Mouse (Mus musculus): ENCODE data around the gene Cep164.

Gene Cep164

DNA sequence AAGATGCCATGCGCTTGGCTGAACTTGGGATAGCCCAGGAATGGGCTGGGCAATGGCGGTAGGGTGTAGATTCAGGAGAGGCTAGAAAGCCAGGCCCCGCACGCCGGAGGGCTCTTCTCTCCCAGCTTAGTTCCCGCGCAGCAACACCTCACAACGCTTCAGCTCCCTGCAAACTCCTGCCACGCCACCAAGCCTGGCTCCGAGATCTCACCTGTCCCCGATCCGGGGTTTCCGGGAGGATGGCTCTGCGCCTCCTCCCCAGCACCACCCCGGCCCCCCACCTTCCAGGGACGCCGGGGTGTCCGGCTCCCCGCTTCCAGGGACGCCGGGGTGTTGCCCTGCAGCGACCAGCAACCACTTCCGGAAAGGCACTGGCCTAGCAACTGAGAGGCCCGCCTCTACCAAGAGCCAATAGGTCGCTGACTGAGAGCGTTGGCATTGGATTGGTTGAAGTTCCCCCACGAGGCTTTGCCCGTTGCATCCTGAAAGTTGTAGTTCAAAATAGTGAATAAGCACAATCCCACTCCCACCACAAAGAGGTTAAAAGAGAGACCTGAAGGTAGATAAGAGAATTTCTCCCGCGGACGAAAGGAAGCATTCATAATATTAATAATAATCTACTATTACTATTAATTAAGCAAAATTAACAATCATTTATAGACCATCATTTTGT is at the start of gene Cep164:
Gene Cep164 (minus strand): TSS at position 401 of the 673 bp plus-strand sequence.
- DNase-seq (ENCODE audit: low read depth), result peak; percentile 88

DNA sequence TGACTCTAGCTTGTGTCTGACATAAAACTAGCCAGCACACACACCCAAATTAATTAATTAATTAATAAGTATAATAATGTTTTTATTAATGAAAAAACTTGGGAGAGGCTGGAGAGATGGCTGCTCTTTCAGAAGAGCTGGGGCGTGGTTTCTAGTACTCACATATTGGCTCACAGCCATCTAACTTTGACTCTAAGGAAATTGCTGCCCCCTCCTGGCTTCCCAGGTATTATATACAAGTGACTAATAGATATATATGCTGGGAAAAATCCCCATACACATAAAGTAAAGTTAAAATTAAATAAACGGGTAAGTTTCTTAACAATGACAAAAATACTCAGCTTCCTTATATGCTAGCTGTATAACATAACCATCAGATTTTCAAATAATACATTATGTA is 49.4 kb upstream of the Cep164 start:
- peak; percentile 77 for DNase-seq (ENCODE audit: low read depth)

GRCm38 (mm10) chr9:45870265-45870664 is 41.8 kb upstream of the Cep164 start:
- no peak for DNase-seq (ENCODE audit: low read depth)

- no peak for DNase-seq (ENCODE audit: low read depth)
Measured at GRCm38 (mm10) chr9:45869181-45869580, 40.7 kb upstream of the Cep164 start.

DNA sequence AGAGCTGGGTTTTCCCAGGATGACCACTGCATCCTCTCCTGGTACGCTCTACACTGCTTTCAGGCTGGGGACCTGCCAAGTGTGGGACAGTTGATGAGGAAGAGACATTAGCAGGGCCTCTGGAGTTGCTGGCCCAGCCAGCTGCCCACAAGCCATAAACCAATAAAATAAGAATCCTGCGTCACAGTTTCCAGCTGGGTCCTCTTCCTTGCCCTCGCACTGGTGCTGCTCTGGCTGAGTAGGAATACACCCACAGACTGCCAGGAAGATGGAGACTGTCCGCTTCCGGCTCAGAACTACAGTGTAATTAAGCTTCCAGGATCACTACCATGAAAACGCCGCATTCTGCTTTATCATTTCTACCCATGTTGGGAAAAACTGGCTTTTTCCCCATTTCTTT is 33.3 kb upstream of the Cep164 start:
- no peak for DNase-seq (ENCODE audit: low read depth)

GRCm38 (mm10) chr9:45859364-45859763 is 30.9 kb upstream of the Cep164 start:
- no peak for DNase-seq (ENCODE audit: low read depth)

DNA sequence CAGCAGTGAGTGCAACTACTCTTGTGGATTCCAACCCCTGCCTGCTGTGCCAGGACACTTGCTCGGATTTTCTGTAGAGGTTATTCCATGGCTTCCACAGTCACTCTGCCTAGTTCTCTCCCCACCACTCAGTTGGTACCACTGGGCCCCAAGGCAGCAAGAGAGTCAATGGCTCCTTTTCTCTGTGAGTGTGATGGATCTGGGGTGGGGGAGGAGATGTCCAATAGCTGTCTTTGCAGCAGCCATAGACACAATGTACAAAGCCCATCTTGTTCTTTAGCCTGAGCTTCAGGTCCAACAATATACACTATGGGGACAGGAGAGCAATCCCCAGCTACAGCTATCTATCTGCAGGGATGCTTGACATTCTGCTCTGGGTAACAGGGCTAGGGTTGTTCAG is 25.6 kb upstream of the Cep164 start:
- no peak for DNase-seq (ENCODE audit: low read depth)

DNA sequence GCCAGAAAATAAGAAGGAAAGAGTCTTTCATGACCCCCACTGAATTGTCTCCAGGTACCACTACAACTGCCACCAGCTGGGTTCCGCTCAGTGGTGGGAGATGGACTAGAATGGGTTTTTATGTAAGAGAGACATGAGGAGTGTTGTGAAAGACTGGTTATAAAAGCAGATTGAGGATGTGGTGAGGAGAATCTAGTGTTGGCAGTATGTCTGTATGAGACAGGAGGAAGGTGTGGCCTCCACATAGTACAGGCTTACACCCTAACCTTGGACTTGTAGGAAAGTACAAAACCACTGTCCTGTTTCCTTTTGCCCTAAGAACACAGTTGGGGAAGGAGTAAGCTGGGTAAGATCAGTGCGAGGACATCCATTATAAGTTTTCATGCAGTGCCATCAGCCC is 25.2 kb upstream of the Cep164 start:
- no peak for DNase-seq (ENCODE audit: low read depth)

DNA sequence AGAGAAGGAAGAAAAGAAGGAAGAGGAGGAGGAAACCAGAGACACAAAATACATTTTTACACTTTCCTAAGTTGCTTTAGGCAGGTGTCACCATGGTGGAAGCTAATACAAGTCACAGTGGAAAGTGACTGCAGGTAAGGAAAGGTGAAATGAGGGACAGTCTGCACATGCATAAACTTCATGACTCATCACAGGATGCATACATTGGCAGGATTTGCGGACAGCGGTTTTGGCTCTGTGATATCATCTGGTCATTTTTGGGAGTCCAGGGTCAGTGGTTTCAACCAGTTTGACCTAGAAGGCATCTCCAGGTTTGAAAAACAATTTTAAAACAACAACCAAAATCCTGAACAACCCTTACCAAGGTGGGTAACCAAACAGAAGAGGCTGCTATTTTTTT is 23.3 kb upstream of the Cep164 start:
- DNase-seq (ENCODE audit: low read depth), result no peak

DNA sequence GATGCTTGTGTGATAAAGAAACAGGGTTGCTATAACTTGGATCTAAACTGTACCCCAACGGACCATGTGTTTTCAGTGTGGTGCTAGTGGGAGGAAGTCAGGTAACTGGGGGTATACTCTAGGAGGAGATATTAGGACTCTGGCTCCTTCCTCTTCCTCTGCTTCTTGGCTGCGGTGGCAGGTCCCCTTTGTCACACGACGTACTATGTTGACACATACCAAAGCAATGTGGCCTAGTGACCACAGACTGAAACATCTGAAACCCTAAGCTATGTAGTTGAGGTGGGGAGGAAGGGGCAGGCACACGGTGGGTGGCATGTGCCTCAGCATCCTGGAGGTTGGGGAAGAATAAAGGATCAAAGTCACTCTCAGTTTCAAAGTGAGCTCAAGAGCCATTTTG is 22.8 kb upstream of the Cep164 start:
- DNase-seq (ENCODE audit: low read depth), result no peak

DNA sequence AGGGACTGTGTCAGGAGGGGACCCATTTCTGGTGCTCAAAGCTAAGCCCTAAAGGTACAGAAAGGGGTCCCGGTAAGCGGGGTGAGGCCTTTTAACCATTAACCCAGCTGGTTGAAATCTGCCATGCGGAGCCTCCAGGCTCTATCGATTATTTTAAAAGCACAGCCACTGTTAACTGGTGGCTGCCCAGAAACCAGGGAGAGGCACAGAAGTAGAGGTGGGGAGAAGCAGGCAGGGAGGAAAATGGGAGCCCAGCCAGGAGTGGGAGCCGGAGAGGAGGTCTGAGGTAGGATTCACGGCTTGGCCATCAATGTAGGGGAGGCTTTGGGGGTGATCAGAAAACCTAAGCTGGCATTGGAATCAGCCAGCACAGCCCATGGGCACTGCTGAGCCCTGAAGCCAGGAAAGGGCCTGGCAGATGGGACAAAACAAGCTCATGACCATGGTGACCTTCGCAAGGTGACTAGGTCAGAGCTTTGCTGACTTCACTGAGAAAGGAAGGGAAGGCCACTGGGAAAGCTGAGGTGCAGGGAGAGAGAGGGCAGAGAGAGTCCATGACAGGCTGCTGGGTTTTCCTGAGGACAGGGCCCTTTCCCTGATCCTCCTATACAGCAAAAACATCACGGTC is 22.2 kb upstream of the Cep164 start:
- DNase-seq (ENCODE audit: low read depth), result no peak

GRCm38 (mm10) chr9:45849528-45850408 is 21.3 kb upstream of the Cep164 start:
- peak; percentile 88 for DNase-seq (ENCODE audit: low read depth)

DNA sequence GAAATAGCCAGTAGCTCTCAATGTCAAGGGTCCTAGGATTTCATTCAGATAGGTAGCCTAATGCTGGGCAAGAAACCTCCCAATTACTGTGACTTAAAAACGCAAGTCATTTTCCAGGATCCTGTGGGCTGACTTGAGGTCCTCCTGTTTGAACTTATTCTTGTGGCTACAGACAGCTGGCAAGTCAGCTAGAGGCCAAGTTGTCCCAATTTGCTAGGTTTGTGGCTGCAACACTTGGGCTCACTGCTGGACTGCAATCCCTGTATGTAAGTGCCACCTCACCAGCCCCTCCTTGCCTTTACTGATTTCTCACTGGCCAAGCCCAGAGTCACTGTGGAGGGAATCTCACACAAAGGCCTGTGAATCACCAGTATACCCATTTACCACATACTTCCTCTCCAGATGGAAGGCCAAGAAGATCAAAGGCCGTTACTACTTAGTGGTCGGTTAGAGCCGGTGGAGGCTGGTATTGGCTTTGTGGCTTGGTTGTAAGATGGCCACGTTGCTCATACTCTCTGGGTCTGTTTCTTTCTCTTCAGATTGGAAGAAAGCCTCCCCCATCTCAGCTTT is 18.5 kb upstream of the Cep164 start:
- peak; percentile 44 for DNase-seq (ENCODE audit: low read depth)

- peak; percentile 40 for DNase-seq (ENCODE audit: low read depth)
Measured at GRCm38 (mm10) chr9:45846176-45846575, 17.7 kb upstream of the Cep164 start.

DNA sequence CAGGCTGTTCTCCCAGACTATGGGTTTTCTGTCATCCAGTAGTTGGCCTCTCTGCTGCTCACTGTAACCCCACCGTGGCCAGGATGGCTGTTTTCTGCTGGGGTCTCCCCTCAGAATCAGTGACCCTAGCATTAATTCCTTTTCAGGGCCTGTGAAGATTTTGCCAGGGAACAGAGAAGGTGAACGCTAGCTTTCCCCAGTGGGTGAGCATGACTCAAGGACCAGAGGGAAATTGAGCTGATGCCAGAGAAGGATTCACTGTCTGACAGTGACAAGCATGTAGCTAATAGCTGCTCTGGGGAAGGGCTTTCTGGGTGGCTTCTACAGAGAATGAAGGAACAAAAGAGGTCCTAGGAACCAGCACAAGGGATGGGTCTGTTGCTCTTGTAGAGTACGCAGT is 17.1 kb upstream of the Cep164 start:
- DNase-seq (ENCODE audit: low read depth), result peak; percentile 65

- DNase-seq (ENCODE audit: low read depth), result no peak
Measured at GRCm38 (mm10) chr9:45843780-45844179, 15.3 kb upstream of the Cep164 start.

- DNase-seq (ENCODE audit: low read depth), result no peak
Measured at GRCm38 (mm10) chr9:45843007-45843406, 14.5 kb upstream of the Cep164 start.

DNA sequence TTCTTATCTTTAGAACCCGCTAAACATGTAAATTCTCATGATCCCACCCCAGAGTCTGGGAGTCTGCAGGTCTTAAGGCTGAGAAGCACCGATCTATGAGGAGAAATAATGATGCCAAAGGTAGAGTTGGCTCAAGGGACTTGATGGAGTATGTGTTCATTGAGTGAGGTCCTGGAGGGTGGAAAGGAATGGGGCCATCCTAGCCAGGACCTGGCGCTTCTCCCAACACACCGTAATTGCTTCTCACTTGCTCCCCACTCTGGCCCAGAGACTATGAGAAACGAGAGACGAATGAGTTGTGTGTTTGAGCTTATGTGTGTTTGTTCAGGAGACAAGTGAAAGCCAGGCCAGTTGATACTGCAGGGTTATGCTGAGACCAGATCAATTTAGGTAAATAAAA is 13.0 kb upstream of the Cep164 start:
- DNase-seq (ENCODE audit: low read depth), result no peak

- DNase-seq (ENCODE audit: low read depth), result peak; percentile 27
Measured at GRCm38 (mm10) chr9:45840331-45840730, 11.8 kb upstream of the Cep164 start.

GRCm38 (mm10) chr9:45839982-45840300 is 11.4 kb upstream of the Cep164 start:
- no peak for DNase-seq (ENCODE audit: low read depth)

- DNase-seq (ENCODE audit: low read depth), result peak; percentile 48
Measured at GRCm38 (mm10) chr9:45839139-45839981, 10.9 kb upstream of the Cep164 start.

Data from NIH3T3 (cell line).